Mouse (Mus musculus): ENCODE data around the gene Ppp1r3c.

DNA sequence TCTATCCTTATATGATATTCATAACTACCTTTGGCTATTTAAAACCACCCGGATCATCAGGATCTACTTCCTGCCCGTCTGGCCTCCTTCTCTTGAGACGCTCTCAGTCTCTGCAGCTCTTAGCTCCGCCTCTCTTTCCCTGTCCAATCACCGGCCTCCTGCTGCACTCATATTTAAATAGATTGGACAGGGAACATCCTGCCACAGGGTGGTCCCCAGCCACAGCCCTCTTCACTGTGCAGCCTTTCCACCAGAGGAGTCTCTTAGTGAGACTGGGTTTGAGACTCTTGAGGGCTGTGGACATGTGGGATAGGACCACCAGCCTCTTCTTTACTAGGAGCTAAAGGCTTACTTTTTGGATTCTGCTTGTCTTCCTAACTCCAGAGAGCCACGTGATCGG is 20.2 kb downstream of the Ppp1r3c start:
- TF ChIP-seq MAFK (IDR thresholded peaks at IDR 0.05; ENCODE audit: insufficient read depth, low read depth, low read length) = no peak
- no peak for TF ChIP-seq CHD2 (IDR thresholded peaks at IDR 0.05; ENCODE audit: low read depth, low read length)
- no peak for TF ChIP-seq HCFC1 (IDR thresholded peaks at IDR 0.05; ENCODE audit: borderline replicate concordance, insufficient read depth, low read length)
